Mouse (Mus musculus) liver, adult 2 months (tissue): ENCODE data around the gene Tenm2.

Experiments used
- CTCF ChIP-seq: fragments of 200-500 bp; IDR thresholded peaks from 2 replicates; pipeline ENCODE4 v1.5.1; 2011; ENCODE audit warnings: low read depth, low read length, control low read depth
- POLR2A ChIP-seq: fragments of 200-500 bp; IDR thresholded peaks from 2 replicates; pipeline ENCODE4 v1.6.1; 2011; ENCODE audit warnings: low read length, control low read depth; ENCODE audit not compliant: insufficient read depth; ENCODE audit errors: extremely low read depth

GRCm38 (mm10) chr11:35963981-35964549 lies 1271.7 kb downstream of the Tenm2 start:
- TF ChIP-seq POLR2A (no peak), CTCF (no peak)
